Mouse (Mus musculus) neural tube, embryonic 15.5 days (tissue): ENCODE data around the gene Ace2. TPM values are rescaled to one million over a fixed set of nuclear protein-coding genes. Genes with fewer than 3 reads are reported as not detected.

Experiments used
- ATAC-seq: fragments of 200-750 bp; cut with Nextera tagmentation; 2 replicates; pipeline ENCODE4 v1.8.0; 2017; ENCODE audit warnings: mild to moderate bottlenecking, moderate TSS enrichment, moderate library complexity; ENCODE audit not compliant: low FRiP score
- H3K27ac ChIP-seq: fragments of 300-500 bp; sonication (generic); replicated peaks from 2 replicates; pipeline ENCODE4 v1.5.1; 2015; ENCODE audit warnings: mild to moderate bottlenecking, inconsistent platforms
- H3K27me3 ChIP-seq: fragments of 300-500 bp; sonication (generic); replicated peaks from 2 replicates; pipeline ENCODE4 v1.6.1; 2015; ENCODE audit warnings: inconsistent platforms
- H3K36me3 ChIP-seq: fragments of 300-500 bp; sonication (generic); 2 replicates; pipeline ENCODE4 v1.6.1; 2015; ENCODE audit warnings: inconsistent platforms
- H3K4me1 ChIP-seq: fragments of 300-500 bp; sonication (generic); 2 replicates; pipeline ENCODE4 v1.6.1; 2015; ENCODE audit warnings: inconsistent platforms
- H3K4me2 ChIP-seq: fragments of 300-500 bp; sonication (generic); 2 replicates; pipeline ENCODE4 v1.6.1; 2015; ENCODE audit warnings: inconsistent platforms, mild to moderate bottlenecking, moderate library complexity
- H3K4me3 ChIP-seq: fragments of 300-500 bp; sonication (generic); replicated peaks from 2 replicates; pipeline ENCODE4 v1.5.1; 2015; ENCODE audit warnings: mild to moderate bottlenecking, inconsistent platforms
- H3K9ac ChIP-seq: fragments of 300-500 bp; sonication (generic); replicated peaks from 2 replicates; pipeline ENCODE4 v1.6.1; 2015; ENCODE audit warnings: mild to moderate bottlenecking, inconsistent platforms
- H3K9me3 ChIP-seq: fragments of 300-500 bp; sonication (generic); replicated peaks from 2 replicates; pipeline ENCODE4 v1.6.1; 2016; ENCODE audit warnings: inconsistent platforms
- WGBS: fragments of 180-500 bp; shearing (Covaris S2); methylation state at CpG from one replicate; pipeline ENCODE4 v1.1.7; 2015; ENCODE audit warnings: mixed read lengths; 5-methylcytosine and 5-hydroxymethylcytosine counted together
- polyA plus RNA-seq: library from polyadenylated mRNA; unstranded; fragments of >200 nt; fragmentation: Nextera tagmentation; extraction: Ambion mirVana; gene quantifications from 2 replicates; pipeline ENCODE4 v1.2.1, GENCODE M21; 2015

Gene Ace2
- 0.10 and 3.2 TPM in 2 replicates for polyA plus RNA-seq

- no peaks in the 10 kb centered on the region for H3K9me3 ChIP-seq
- H3K27me3 ChIP-seq = peaks cover 4% of the 10 kb centered on the region; the same call in 1 of the 2 replicates
- no peak for ATAC-seq
- no peak within 1 kb of the TSS for H3K27ac ChIP-seq
- H3K4me2 ChIP-seq = no peak within 1 kb of the TSS
- no peak within 1 kb of the TSS for H3K4me3 ChIP-seq
- 84% methylated on average over 2 of the region's 2 CpGs for WGBS
- no peak within 1 kb of the TSS for H3K9ac ChIP-seq
- no peaks in the 10 kb centered on the region for H3K36me3 ChIP-seq
- H3K4me1 ChIP-seq = no peaks in the 10 kb centered on the region
Observed at GRCm38 (mm10) chrX:164139032-164139431, at the start of gene Ace2. TSS of gene Ace2 (plus strand) at chrX:164139332.

GRCm38 (mm10) chrX:164089916-164090315 is 49.2 kb upstream of the Ace2 start:
- 80% methylated on average over 11 of the region's 11 CpGs for WGBS
- Histone ChIP-seq H3K9ac (no peak overlapping the region), H3K4me1 (no peaks in the 10 kb centered on the region), H3K9me3 (no peaks in the 10 kb centered on the region), H3K27ac (no peak overlapping the region), H3K4me2 (no peak overlapping the region), H3K4me3 (no peak overlapping the region), H3K27me3 (peaks cover 12% of the 10 kb centered on the region), H3K36me3 (no peaks in the 10 kb centered on the region)
- no peak for ATAC-seq

DNA sequence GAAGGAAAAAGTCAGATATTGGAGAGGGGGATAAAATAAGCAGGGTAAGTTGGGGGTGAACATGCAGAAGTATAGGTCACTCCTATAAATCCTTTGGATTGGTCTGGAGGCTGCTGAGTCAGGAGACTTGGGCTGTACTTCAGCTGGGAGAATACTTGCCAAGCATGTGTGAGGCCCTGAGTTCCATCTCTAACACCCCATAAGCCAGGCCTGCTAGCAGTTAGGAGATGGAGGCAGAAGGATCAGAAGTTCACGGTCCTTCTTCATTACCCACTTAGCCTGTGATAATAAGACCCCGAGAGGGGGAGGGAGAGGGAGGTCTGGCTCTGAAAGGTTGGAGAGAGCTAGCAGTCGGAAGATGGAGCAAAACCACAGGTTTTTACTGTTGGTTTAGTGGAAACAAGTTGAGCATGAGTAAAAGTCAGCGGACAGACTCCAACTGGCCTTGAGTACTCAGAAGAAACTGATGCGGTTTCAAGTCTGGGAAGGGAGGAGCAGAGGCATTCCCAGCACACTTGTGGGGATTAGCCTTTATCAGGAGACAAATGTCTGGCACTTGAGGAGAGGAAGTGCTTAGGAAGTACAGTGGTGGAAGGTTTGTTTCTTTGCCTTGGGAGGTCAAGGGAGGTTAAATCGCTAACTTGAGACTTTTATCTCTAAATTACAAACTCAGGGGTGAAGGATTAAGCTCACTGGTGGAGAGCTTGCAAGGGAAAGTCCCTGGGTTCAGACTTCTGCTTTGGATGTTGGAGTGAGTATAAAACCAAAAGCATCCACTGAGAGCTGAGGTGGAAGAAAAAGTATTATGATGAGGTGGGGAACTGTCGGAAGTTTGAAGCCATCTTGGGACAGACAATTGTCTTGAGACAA is 46.6 kb upstream of the Ace2 start:
- no peak overlapping the region for H3K27ac ChIP-seq
- no peaks in the 10 kb centered on the region for H3K36me3 ChIP-seq
- H3K4me2 ChIP-seq = no peak overlapping the region
- no peaks in the 10 kb centered on the region for H3K4me1 ChIP-seq
- H3K27me3 ChIP-seq = peaks cover 9% of the 10 kb centered on the region
- no peak overlapping the region for H3K4me3 ChIP-seq
- no peaks in the 10 kb centered on the region for H3K9me3 ChIP-seq
- no peak overlapping the region for H3K9ac ChIP-seq
- 76% methylated on average over 7 of the region's 7 CpGs for WGBS
- no peak for ATAC-seq

GRCm38 (mm10) chrX:164093435-164093834 is 45.7 kb upstream of the Ace2 start:
- no peak for ATAC-seq
- H3K36me3 ChIP-seq = no peaks in the 10 kb centered on the region
- no peak overlapping the region for H3K9ac ChIP-seq
- H3K4me3 ChIP-seq = no peak overlapping the region
- no peaks in the 10 kb centered on the region for H3K9me3 ChIP-seq
- no peak overlapping the region for H3K4me2 ChIP-seq
- no peak overlapping the region for H3K27ac ChIP-seq
- 86% methylated on average over 5 of the region's 5 CpGs for WGBS
- H3K4me1 ChIP-seq = no peaks in the 10 kb centered on the region
- H3K27me3 ChIP-seq = peaks cover 9% of the 10 kb centered on the region

GRCm38 (mm10) chrX:164095838-164096237 is 43.3 kb upstream of the Ace2 start:
- Histone ChIP-seq H3K4me3 (no peak overlapping the region), H3K4me2 (no peak overlapping the region), H3K9me3 (no peaks in the 10 kb centered on the region), H3K27ac (no peak overlapping the region), H3K9ac (no peak overlapping the region), H3K27me3 (peaks cover 7% of the 10 kb centered on the region), H3K4me1 (no peaks in the 10 kb centered on the region), H3K36me3 (no peaks in the 10 kb centered on the region)
- 81% methylated on average over 2 of the region's 2 CpGs for WGBS
- no peak for ATAC-seq

GRCm38 (mm10) chrX:164101483-164101882 is 37.6 kb upstream of the Ace2 start:
- H3K36me3 ChIP-seq = no peaks in the 10 kb centered on the region
- no peak overlapping the region for H3K9ac ChIP-seq
- 0 out of 2 replicates have a peak, but pooled peaks cover 3% of the 10 kb centered on the region for H3K27me3 ChIP-seq
- H3K4me1 ChIP-seq = no peaks in the 10 kb centered on the region
- no peak overlapping the region for H3K4me2 ChIP-seq
- no peak overlapping the region for H3K27ac ChIP-seq
- H3K4me3 ChIP-seq = no peak overlapping the region
- no peaks in the 10 kb centered on the region for H3K9me3 ChIP-seq
- no peak for ATAC-seq

DNA sequence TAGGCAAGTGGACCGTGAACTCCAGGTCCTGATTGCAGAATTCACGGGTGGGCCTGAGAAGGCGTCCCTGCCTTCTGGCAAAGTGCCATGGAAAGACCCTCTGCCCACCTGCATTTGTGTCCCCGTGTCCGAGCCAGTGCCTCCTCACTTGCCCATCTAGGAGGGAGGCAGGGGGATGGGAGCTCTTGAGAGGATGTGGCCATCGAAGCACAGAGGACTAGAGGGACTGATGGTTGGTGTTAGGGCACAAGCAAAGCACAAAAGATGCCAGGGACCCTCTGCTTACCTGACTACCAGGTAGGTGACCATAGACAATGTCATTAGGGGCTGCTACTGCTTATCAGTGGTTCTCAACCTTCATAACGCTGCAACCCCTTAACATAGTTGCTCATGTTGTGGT is 36.9 kb upstream of the Ace2 start:
- ATAC-seq = no peak
- WGBS = 88% methylated on average over 7 of the region's 7 CpGs

DNA sequence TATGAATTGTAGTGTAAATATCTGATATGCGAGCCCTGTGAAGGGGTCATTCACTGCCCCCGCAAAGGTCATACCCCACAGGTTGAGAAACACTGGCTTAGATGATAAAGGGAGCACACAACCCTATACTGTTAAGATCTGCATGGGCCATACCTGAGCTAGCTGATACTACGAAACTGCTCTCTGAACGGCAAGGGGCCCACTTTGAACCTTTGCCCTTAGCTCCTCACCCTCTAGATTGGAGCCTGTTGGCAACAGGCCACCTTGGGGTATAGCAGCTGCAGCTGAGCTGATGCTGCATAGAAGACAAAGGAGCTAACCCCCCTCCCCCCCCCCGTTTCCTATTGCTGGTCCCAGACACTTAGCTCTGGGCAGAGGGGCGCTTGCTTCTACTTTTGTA is 36.5 kb upstream of the Ace2 start:
- Histone ChIP-seq H3K27me3 (0 out of 2 replicates have a peak, but pooled peaks cover 3% of the 10 kb centered on the region), H3K4me3 (no peak overlapping the region), H3K9ac (no peak overlapping the region), H3K27ac (no peak overlapping the region), H3K9me3 (no peaks in the 10 kb centered on the region), H3K36me3 (no peaks in the 10 kb centered on the region), H3K4me1 (no peaks in the 10 kb centered on the region), H3K4me2 (no peak overlapping the region)
- no peak for ATAC-seq
- 64% methylated on average over 6 of the region's 6 CpGs for WGBS

More for the DNA sequence above, 36.9 kb upstream of the Ace2 start:
- Histone ChIP-seq H3K27ac (no peak overlapping the region), H3K36me3 (no peaks in the 10 kb centered on the region), H3K9me3 (no peaks in the 10 kb centered on the region), H3K4me2 (no peak overlapping the region), H3K4me3 (no peak overlapping the region), H3K9ac (no peak overlapping the region), H3K27me3 (0 out of 2 replicates have a peak, but pooled peaks cover 3% of the 10 kb centered on the region), H3K4me1 (no peaks in the 10 kb centered on the region)

DNA sequence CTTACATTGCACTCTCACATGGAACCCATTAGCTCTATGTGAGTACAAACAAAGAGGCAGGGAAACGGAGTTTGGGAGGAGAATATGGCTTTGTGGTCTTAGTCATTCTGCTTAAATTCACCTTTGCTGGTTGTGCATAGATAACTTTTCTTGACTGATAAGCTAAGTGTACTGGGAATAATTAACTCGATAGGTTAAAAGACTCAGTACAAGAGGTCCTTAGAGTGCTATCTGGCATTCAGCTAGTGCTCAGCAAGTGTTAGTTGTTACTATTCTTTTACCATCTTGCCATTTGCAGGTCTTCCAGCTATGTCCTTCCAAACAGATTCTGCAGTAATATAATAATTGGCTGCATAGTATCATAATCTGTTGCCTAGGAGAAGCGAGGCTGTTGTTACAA is 28.0 kb upstream of the Ace2 start:
- ATAC-seq = no peak
- no peaks in the 10 kb centered on the region for H3K9me3 ChIP-seq
- no peak overlapping the region for H3K9ac ChIP-seq
- H3K36me3 ChIP-seq = no peaks in the 10 kb centered on the region
- no peak overlapping the region for H3K4me2 ChIP-seq
- H3K27ac ChIP-seq = no peak overlapping the region
- 81% methylated on average over 3 of the region's 3 CpGs for WGBS
- H3K27me3 ChIP-seq = no peaks in the 10 kb centered on the region; the same call in none of the 2 replicates
- no peak overlapping the region for H3K4me3 ChIP-seq
- no peaks in the 10 kb centered on the region for H3K4me1 ChIP-seq

DNA sequence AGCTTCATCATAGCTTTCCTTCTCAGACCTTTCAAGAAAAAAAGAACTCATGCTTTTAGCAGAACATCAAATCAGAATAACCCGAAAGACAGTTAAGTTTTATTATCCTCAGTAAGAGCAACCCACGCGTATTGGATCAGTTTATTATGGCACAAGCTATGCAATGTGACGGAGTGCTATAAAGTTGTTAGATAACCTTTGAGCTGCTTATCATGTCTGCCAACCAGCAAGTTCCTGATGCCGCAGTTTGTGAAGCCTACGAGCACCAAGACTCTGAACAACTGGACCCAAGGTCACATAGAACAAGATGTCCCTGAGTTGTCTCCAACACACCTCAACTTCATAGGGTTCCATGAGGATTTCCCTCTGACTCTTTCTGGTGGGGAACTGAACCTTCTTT is 25.4 kb upstream of the Ace2 start:
- Histone ChIP-seq H3K4me3 (no peak overlapping the region), H3K27me3 (no peaks in the 10 kb centered on the region; the same call in none of the 2 replicates), H3K9ac (no peak overlapping the region), H3K36me3 (no peaks in the 10 kb centered on the region), H3K9me3 (no peaks in the 10 kb centered on the region), H3K4me2 (no peak overlapping the region), H3K4me1 (no peaks in the 10 kb centered on the region), H3K27ac (no peak overlapping the region)
- ATAC-seq = no peak
- 90% methylated on average over 6 of the region's 6 CpGs for WGBS

DNA sequence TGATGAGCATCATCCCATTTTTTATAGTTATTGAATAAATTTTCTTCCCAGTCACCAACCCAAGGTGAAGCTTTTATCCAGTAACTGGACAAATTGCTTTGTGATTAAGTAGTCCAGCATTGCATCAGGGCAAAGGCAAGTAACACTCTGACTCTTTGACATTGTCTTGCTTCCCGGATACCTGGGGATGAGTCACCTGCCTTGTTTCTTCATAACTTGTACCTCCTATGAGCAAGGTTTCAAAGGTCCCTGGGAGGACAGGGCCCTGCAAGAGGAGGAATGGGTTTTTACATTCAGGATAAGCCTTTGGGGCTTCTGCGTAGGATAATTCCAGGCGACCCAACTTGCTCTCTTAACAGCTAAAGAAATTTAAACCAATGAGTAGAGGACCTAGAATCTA is 15.2 kb upstream of the Ace2 start:
- Histone ChIP-seq H3K9ac (no peak overlapping the region), H3K27ac (no peak overlapping the region), H3K9me3 (no peaks in the 10 kb centered on the region), H3K27me3 (no peaks in the 10 kb centered on the region; the same call in 1 of the 2 replicates), H3K36me3 (no peaks in the 10 kb centered on the region), H3K4me2 (no peak overlapping the region), H3K4me3 (no peak overlapping the region), H3K4me1 (no peaks in the 10 kb centered on the region)
- 92% methylated on average over 3 of the region's 3 CpGs for WGBS
- no peak for ATAC-seq

- Histone ChIP-seq H3K36me3 (no peaks in the 10 kb centered on the region), H3K27ac (no peak overlapping the region), H3K9ac (no peak overlapping the region), H3K9me3 (no peaks in the 10 kb centered on the region), H3K4me3 (no peak overlapping the region), H3K27me3 (no peaks in the 10 kb centered on the region; the same call in 1 of the 2 replicates), H3K4me1 (no peaks in the 10 kb centered on the region), H3K4me2 (no peak overlapping the region)
- no peak for ATAC-seq
- WGBS = 91% methylated on average over 3 of the region's 3 CpGs
Observed at GRCm38 (mm10) chrX:164133531-164133930, 5.6 kb upstream of the Ace2 start.
